Mouse (Mus musculus) heart, adult 11 months (tissue): ENCODE results near the gene Pomc.
"Not testable (repeated sequence)": the region's sequence is repeated elsewhere in the genome, so short reads cannot be mapped to it uniquely, and the experiment has no call there.

Experiments
- DNase-seq: peaks from one replicate; pipeline ENCODE4 v3.0.0; 2022

Gene Pomc

DNA sequence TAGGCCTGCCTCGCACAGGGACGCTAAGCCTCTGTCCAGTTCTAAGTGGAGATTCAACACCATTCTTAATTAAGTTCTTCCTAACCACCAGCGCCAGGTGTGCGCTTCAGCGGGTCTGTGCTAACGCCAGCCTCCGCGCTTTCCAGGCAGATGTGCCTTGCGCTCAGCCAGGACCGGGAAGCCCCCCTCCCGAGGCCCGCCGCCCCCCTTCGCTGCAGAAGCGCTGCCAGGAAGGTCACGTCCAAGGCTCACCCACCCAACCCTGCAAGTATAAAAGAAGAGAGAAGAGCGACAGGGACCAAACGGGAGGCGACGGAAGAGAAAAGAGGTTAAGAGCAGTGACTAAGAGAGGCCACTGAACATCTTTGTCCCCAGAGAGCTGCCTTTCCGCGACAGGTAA is at the start of gene Pomc:
Gene Pomc, plus strand, starts transcription at position 301 of the 400 bp plus-strand sequence.
- DNase-seq = no peak

- peak; percentile 84 for DNase-seq
Measured at GRCm38 (mm10) chr12:3905436-3905835, 49.3 kb upstream of the Pomc start.

GRCm38 (mm10) chr12:3906308-3906707 is 48.4 kb upstream of the Pomc start:
- no peak for DNase-seq

- DNase-seq = peak; percentile 81
Measured at GRCm38 (mm10) chr12:3907008-3907407, 47.7 kb upstream of the Pomc start.

DNA sequence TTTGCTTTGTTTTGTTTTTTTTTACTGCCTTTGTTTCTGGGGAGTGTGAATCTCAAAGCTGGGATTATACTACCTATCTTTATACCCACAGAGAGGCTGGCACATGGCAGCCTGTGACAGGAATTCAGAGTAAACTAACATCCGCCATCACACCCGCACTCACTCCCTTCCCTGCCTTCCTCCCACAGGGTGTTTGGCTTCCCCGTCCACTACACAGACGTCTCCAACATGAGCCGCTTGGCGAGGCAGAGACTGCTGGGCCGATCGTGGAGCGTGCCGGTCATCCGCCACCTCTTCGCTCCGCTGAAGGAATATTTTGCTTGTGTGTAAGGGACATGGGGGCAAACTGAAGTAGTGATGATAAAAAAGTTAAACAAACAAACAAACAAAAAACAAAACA is 47.3 kb upstream of the Pomc start:
- peak; percentile 80 for DNase-seq

GRCm38 (mm10) chr12:3910466-3911093 is 44.2 kb upstream of the Pomc start:
- DNase-seq = peak; percentile 87

DNA sequence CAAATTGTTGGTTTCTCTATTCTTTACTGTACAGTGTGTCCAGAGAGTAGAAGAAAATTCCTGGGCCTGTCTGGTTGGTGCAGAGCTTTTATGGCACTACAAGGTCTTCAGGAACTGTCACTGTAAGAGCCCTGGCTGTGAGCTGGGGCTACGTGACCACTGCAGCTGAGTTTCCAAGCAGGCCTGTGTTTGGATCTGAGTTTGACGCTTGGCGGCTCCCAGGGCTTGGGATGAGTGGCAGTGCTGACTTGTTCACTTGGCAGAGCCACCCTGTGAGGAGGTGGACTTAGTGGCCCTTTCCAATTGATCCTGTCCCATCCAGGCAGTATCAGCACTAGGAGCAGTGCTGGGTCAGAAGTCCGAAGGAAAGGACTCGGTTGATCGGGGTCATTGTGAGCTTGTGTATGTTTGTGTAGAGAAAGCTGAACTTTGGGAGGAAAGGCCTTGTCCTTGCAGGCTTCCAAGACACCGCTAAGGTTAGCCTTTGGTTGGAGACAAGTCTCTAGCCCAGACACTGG is 42.9 kb upstream of the Pomc start:
- DNase-seq = peak; percentile 91

DNA sequence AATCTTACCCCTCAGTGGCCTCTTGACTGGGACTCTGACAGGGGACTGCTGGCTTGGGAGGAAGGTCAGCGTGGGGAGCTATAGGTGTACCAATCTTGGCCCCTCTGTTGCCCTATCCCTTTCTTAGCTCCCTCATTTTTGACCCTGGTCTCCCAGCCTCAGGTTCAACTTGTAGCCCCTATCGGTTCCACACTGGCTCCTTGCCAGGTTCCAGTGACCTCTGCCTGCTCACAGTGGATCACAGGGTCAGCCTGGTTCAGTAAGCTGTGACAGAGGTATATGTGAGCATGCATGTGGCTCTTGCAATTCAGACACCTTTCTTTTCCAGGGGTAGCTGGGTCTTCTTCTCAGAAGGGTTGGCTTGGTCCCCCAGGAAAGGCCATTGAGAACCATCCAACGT is 38.9 kb upstream of the Pomc start:
- DNase-seq = no peak

DNA sequence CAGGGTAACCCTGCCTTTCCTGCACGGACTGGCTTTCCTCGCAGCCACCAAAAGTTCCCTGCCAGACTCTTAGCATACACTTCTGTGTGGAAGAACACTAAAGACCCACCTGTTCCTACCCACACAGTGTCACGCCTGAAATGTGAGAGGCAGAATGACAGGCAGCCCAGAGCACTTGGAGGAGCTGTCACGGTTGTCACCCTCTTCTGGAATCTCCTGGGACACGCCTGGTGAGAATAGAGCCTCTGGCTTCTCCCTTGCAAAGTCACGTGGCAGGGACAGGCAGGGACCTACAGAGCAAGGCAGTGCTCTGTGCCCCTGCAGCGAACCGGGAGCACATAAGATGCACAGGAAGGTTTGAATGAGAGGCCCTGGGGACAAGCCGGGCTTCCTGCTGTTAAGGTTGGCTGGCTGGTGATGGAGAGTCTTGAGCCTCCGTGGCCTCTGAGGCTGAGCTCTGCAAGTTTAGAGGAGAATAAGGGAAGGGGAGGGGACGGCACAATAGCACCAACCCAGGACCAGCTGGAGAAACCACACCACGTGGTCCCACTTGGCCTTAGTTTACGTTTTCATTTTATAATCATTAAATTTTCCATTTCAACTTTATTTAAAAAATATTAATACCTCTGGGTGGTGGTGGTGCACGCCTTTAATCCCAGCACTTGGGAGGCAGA is 36.9 kb upstream of the Pomc start:
- no peak for DNase-seq

DNA sequence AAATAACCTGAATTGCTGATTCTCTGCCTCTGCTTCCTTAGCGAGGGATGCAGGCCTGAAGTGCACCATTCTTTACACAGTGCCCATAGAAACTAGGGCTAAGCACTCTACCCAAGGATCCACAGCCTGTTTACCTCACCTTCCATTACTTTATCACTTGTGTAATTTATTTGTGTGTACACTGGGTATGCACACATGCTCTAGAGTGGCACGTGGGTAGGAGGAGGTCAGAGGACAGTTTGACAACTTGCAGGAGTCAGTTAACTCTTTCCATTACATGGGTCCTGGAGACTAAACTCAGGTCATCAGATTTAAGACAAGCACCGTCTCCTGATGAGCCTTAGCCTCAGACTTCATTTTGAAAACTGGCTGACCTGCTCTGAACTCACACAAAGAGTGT is 36.2 kb upstream of the Pomc start:
- no peak for DNase-seq

GRCm38 (mm10) chr12:3919423-3919822 is 35.3 kb upstream of the Pomc start:
- DNase-seq = no peak

GRCm38 (mm10) chr12:3926127-3926526 is 28.6 kb upstream of the Pomc start:
- DNase-seq = no peak

GRCm38 (mm10) chr12:3928841-3929240 is 25.9 kb upstream of the Pomc start:
- no peak for DNase-seq

DNA sequence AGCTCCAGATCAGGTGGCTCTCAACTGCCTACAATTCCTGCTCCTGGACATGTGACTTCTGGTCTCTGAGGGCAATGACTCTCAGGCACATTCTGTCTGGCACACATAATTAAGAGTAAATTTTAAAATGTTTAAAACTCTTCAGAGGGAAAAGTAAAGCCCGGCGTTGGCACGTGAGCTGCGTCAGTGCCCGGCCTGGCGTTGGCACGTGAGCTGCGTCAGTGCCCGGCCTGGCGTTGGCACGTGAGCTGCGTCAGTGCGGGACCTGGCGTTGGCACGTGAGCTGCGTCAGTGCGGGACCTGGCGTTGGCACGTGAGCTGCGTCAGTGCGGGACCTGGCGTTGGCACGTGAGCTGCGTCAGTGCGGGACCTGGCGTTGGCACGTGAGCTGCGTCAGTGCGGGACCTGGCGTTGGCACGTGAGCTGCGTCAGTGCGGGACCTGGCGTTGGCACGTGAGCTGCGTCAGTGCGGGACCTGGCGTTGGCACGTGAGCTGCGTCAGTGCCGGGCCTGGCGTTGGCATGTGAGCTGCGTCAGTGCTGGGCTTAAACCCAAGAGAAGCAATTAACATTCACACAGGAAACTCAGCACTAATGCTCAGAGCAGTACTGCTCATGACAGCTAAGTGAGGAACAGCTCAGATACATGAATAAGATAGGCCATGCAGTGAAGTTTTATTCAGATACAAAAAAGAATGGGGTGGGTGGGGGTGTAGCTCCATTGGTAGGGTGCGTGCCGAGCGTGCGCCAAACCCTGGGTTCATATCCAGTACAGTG is 24.5 kb upstream of the Pomc start:
- DNase-seq = not testable (repeated sequence)

DNA sequence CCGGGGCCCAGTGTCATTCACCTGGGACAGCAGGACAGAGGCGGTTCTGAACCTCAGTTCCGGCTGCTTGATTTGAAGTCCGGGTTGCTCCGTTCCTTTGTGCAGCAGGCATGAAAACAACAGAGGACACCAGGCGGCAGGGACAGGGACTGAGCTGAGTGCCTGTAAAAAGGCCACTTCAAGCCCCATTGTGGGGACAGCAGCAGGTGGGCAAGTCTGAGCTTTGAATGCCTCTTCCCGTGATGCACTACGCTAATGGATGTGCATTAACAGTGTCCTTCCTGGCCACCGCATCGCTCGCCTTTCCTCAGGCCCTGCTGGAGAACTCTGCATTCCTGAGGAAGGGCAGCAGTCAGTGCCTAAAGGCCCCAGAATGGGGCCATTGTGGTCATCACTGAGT is 12.7 kb upstream of the Pomc start:
- no peak for DNase-seq

GRCm38 (mm10) chr12:3944454-3945073 is 10.2 kb upstream of the Pomc start:
- no peak for DNase-seq

DNA sequence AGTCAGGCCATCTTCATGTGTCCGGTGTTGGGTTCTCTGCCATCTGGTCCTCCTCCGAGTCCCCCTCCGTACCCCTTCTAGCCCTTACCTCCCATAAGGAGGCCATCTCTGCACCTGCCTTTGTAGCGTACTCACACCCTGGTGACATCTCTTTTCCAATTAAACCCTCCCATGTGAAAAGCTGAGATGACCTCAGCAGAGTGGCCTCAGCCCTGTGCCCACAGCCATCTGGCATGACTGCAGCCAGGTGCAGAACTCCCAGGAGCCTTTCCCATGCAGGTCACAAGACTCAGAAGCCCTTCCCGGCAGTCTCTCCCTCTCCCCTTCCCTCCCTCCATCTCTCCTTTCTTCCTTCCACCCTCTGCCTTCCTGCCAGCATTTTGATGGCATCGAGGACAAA is 7.2 kb upstream of the Pomc start:
- no peak for DNase-seq

- DNase-seq = no peak
Measured at GRCm38 (mm10) chr12:3955371-3955770, 620 bp downstream of the Pomc start.

GRCm38 (mm10) chr12:3956351-3956750 is 1.6 kb downstream of the Pomc start:
- DNase-seq = no peak

GRCm38 (mm10) chr12:3959791-3960543 is 5.2 kb downstream of the Pomc start:
- DNase-seq = peak; percentile 100

- no peak for DNase-seq
Measured at GRCm38 (mm10) chr12:3960553-3960952, 5.8 kb downstream of the Pomc start.

DNA sequence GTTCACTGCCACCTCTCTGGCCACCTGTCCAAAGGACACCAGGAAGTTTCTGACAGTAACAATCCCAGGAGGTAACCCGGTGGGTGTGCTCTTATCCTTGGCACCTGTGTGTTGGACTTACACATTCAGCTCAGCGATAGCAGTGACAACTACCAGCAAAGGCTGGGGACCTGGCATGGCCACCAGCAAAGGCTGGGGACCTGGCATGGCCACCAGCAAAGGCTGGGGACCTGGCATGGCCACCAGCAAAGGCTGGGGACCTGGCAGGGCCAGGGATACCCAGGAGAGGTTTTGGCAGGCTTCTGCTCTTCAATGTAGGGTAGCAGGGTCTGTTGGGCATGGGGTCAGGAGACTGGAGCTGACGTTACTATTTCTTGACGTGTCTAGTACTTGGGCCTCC is 12.4 kb downstream of the Pomc start:
- no peak for DNase-seq

DNA sequence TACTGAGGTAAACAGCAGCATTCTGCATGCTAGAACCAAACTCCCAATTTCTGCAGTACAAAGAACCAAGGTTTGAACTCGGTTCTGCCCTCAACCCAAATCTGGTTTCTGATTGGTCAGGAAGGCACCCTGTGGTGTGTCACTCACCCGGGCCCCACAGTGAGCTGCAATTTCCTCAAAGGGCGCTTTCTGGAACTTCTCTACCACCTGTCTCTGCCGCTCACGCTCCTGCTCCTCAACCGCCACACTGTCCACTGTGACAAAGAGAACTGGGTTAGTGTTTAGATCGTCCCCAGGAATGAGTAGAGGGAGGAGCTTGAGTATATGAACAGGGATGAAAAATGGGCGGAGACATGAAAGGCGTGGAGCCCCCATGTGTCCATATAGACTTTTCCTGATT is 13.6 kb downstream of the Pomc start:
- peak; percentile 56 for DNase-seq
